Mouse (Mus musculus) stomach, embryonic 14.5 days (tissue): ENCODE results near the gene Farsa. TPM values are rescaled to one million over a fixed set of nuclear protein-coding genes. Genes with fewer than 3 reads are reported as not detected.
A peak's percentile ranks its signal among the peaks of the same experiment; 100 is the strongest.

Experiments
- ATAC-seq: fragments of 200-750 bp; cut with Nextera tagmentation; 2 replicates; pipeline ENCODE4 v1.8.0; 2017; ENCODE audit warnings: low read depth, moderate TSS enrichment; ENCODE audit not compliant: insufficient number of reproducible peaks, insufficient read depth, low FRiP score
- H3K27ac ChIP-seq: fragments of 300-500 bp; sonication (generic); 2 replicates; pipeline ENCODE4 v1.5.1; 2014; ENCODE audit warnings: mild to moderate bottlenecking, low read length, moderate library complexity, mixed read lengths
- H3K27me3 ChIP-seq: fragments of 300-500 bp; sonication (generic); 2 replicates; pipeline ENCODE4 v1.6.1; 2014; ENCODE audit warnings: low read length, control low read depth, mixed read lengths; ENCODE audit not compliant: control insufficient read depth, insufficient read depth
- H3K36me3 ChIP-seq: fragments of 300-500 bp; sonication (generic); 2 replicates; pipeline ENCODE4 v1.6.1; 2014; ENCODE audit warnings: mild to moderate bottlenecking, control low read depth, low read length, moderate library complexity, mixed read lengths; ENCODE audit not compliant: control insufficient read depth, insufficient read depth
- H3K4me1 ChIP-seq: fragments of 300-500 bp; sonication (generic); 2 replicates; pipeline ENCODE4 v1.6.1; 2014; ENCODE audit warnings: low read length, control low read depth, mixed read lengths; ENCODE audit not compliant: control insufficient read depth, insufficient read depth
- H3K4me2 ChIP-seq: fragments of 300-500 bp; sonication (generic); replicated peaks from 2 replicates; pipeline ENCODE4 v1.6.1; 2014; ENCODE audit warnings: low read depth, low read length, control low read depth
- H3K4me3 ChIP-seq: fragments of 300-500 bp; sonication (generic); 2 replicates; pipeline ENCODE4 v1.5.1; 2014; ENCODE audit warnings: low read depth, low read length, control low read depth
- H3K9ac ChIP-seq: fragments of 300-500 bp; sonication (generic); replicated peaks from 2 replicates; pipeline ENCODE4 v1.6.1; 2014; ENCODE audit warnings: low read depth, mild to moderate bottlenecking, control low read depth, low read length, moderate library complexity, mixed read lengths
- H3K9me3 ChIP-seq: fragments of 300-500 bp; sonication (generic); 2 replicates; pipeline ENCODE4 v1.6.1; 2016; ENCODE audit warnings: low read depth, low read length, control low read depth; ENCODE audit not compliant: control insufficient read depth
- WGBS: fragments of 180-500 bp; shearing (Covaris S2); extraction: QIAGEN DNeasy Blood & Tissue Kit; methylation state at CpG from one replicate; pipeline ENCODE4 v1.1.7; 2014; 5-methylcytosine and 5-hydroxymethylcytosine counted together
- polyA plus RNA-seq: library from polyadenylated mRNA; unstranded; fragments of >200 nt; fragmentation: Nextera tagmentation; extraction: Ambion mirVana; gene quantifications from 2 replicates; pipeline ENCODE4 v1.2.1, GENCODE M21; 2014

Gene Farsa
- polyA plus RNA-seq, 1 experiment from 2014 or later, result 88.9 TPM

GRCm38 (mm10) chr8:84832034-84832717 is 24.6 kb upstream of the Farsa start:
- Histone ChIP-seq H3K9ac (peak overlapping the region; percentile 92), H3K9me3 (no peaks in the 10 kb centered on the region), H3K4me3 (peak overlapping the region; percentile 99), H3K4me1 (peaks cover 21% of the 10 kb centered on the region), H3K36me3 (peaks cover 34% of the 10 kb centered on the region), H3K4me2 (peak overlapping the region; percentile 51), H3K27ac (peak overlapping the region; percentile 93), H3K27me3 (no peaks in the 10 kb centered on the region)
- peak; percentile 66 for ATAC-seq
- WGBS, result 1% methylated on average over 59 of the region's 59 CpGs

GRCm38 (mm10) chr8:84832759-84833742 is 23.7 kb upstream of the Farsa start:
- H3K4me2 ChIP-seq, result peak overlapping the region; percentile 51
- H3K9me3 ChIP-seq, result no peaks in the 10 kb centered on the region
- H3K27me3 ChIP-seq, result no peaks in the 10 kb centered on the region
- WGBS, result 55% methylated on average over 10 of the region's 10 CpGs
- ATAC-seq, result no peak
- H3K27ac ChIP-seq, result peak overlapping the region; percentile 93
- H3K4me1 ChIP-seq, result peaks cover 21% of the 10 kb centered on the region
- peak overlapping the region; percentile 92 for H3K9ac ChIP-seq
- peak overlapping the region; percentile 99 for H3K4me3 ChIP-seq
- H3K36me3 ChIP-seq, result peaks cover 43% of the 10 kb centered on the region

- 87% methylated on average over 19 of the region's 19 CpGs for WGBS
- no peak for ATAC-seq
- peaks cover 23% of the 10 kb centered on the region for H3K4me1 ChIP-seq
- H3K27me3 ChIP-seq, result no peaks in the 10 kb centered on the region
- no peak overlapping the region for H3K27ac ChIP-seq
- H3K9me3 ChIP-seq, result no peaks in the 10 kb centered on the region
- peaks cover 52% of the 10 kb centered on the region for H3K36me3 ChIP-seq
- no peak overlapping the region for H3K4me2 ChIP-seq
- no peak overlapping the region for H3K4me3 ChIP-seq
- H3K9ac ChIP-seq, result no peak overlapping the region
Observed at GRCm38 (mm10) chr8:84834002-84834865, 22.6 kb upstream of the Farsa start.

- 67% methylated on average over 10 of the region's 10 CpGs for WGBS
- no peaks in the 10 kb centered on the region for H3K9me3 ChIP-seq
- H3K36me3 ChIP-seq, result peaks cover 52% of the 10 kb centered on the region
Observed at GRCm38 (mm10) chr8:84834866-84835855, 21.6 kb upstream of the Farsa start.

GRCm38 (mm10) chr8:84837149-84837911 is 19.5 kb upstream of the Farsa start:
- Histone ChIP-seq H3K4me1 (peaks cover 29% of the 10 kb centered on the region), H3K27me3 (no peaks in the 10 kb centered on the region), H3K9ac (no peak overlapping the region), H3K27ac (no peak overlapping the region), H3K36me3 (peaks cover 64% of the 10 kb centered on the region), H3K4me3 (no peak overlapping the region), H3K4me2 (no peak overlapping the region), H3K9me3 (no peaks in the 10 kb centered on the region)
- ATAC-seq, result no peak
- WGBS, result 38% methylated on average over 8 of the region's 8 CpGs

More at GRCm38 (mm10) chr8:84834866-84835855, 21.6 kb upstream of the Farsa start:
- no peak overlapping the region for H3K4me3 ChIP-seq
- no peak overlapping the region for H3K4me2 ChIP-seq
- H3K27ac ChIP-seq, result no peak overlapping the region; the same call in 1 of the 2 replicates
- no peak overlapping the region for H3K9ac ChIP-seq
- no peak for ATAC-seq
- H3K27me3 ChIP-seq, result no peaks in the 10 kb centered on the region
- H3K4me1 ChIP-seq, result peaks cover 29% of the 10 kb centered on the region

- no peak overlapping the region for H3K27ac ChIP-seq
- 82% methylated on average over 15 of the region's 15 CpGs for WGBS
- no peak overlapping the region for H3K4me2 ChIP-seq
- no peak overlapping the region for H3K4me3 ChIP-seq
- peaks cover 70% of the 10 kb centered on the region for H3K36me3 ChIP-seq
- H3K4me1 ChIP-seq, result peaks cover 29% of the 10 kb centered on the region
- H3K9me3 ChIP-seq, result no peaks in the 10 kb centered on the region
- H3K27me3 ChIP-seq, result no peaks in the 10 kb centered on the region
- H3K9ac ChIP-seq, result no peak overlapping the region
- no peak for ATAC-seq
Observed at GRCm38 (mm10) chr8:84837912-84838470, 18.8 kb upstream of the Farsa start.

- no peak overlapping the region for H3K4me2 ChIP-seq
Observed at GRCm38 (mm10) chr8:84838513-84838912, 18.3 kb upstream of the Farsa start.

More at GRCm38 (mm10) chr8:84838513-84838912, 18.3 kb upstream of the Farsa start:
- 87% methylated on average over 5 of the region's 5 CpGs for WGBS
- no peak overlapping the region for H3K4me3 ChIP-seq
- H3K36me3 ChIP-seq, result peaks cover 76% of the 10 kb centered on the region
- H3K9ac ChIP-seq, result no peak overlapping the region
- no peaks in the 10 kb centered on the region for H3K27me3 ChIP-seq
- peak; percentile 11; the same call in 1 of the 2 replicates for ATAC-seq
- H3K4me1 ChIP-seq, result peaks cover 25% of the 10 kb centered on the region
- no peaks in the 10 kb centered on the region for H3K9me3 ChIP-seq
- no peak overlapping the region for H3K27ac ChIP-seq
